Mouse (Mus musculus) right cerebral cortex, postnatal 25 days (tissue): Measurements from ENCODE around the gene Adgrl4.

ENCODE experiments used
- DNase-seq: peaks from one replicate; pipeline ENCODE4 v3.0.0; 2022

The Adgrl4 gene

DNA sequence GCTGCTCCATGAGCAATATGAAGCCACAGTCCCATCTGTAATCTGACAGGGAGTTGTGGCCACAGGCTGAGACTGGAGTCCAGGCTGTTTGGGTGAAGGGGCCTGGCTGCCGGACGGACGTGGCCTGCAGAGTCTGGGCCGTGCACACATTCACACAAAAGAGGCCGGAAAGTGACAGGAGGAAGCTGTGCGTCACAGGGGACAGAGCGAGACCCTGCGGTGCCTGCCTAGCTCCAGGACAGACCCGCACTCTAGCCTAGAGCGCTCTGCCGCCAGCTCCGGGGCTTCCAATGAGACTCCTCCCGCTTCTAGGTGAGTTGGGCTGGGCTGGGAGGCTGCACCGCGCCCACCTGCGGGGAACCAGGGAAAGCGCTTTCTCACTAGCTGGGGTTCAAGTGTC is at the start of gene Adgrl4:
TSS of gene Adgrl4 (plus strand) at position 195 of the 400 bp plus-strand sequence.
- no peak for DNase-seq

DNA sequence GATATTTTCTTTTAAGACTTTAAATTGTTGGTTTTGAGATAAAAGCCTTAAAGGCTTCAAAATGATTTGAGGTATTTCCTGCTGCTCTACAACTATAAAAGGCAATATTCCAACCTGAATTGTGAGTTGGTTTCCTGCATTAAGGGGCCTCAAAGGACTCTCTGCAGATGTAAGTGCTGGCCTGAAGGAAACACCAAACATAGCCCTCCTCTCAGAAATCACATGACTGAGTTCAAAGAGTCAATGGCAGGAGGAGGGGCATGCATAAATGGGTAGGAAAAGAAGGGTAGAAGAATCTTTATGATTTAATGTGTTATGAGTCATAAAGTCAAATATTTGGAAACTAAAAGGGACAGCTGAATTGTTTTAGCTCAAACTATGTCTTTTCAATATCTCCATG is 46.8 kb upstream of the Adgrl4 start:
- DNase-seq, result no peak

DNA sequence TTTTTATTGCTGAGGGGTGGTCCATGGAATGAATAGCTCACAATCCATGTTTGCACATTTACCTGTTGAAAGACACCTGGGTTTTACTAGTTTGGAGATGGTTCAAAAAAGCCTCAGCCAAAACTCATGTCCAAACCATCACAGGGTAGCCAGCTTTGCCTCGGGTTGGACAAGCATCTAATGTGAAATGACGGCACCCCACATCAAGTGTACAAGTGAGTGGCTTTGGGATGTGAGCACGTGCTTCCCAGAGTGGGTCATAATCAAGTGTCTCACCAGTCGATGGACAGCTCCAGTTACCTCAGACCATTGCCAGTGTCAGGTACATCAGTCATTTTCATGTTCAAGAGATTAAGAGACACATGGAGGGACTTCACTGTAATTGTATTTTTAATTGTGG is 44.8 kb upstream of the Adgrl4 start:
- no peak for DNase-seq

DNA sequence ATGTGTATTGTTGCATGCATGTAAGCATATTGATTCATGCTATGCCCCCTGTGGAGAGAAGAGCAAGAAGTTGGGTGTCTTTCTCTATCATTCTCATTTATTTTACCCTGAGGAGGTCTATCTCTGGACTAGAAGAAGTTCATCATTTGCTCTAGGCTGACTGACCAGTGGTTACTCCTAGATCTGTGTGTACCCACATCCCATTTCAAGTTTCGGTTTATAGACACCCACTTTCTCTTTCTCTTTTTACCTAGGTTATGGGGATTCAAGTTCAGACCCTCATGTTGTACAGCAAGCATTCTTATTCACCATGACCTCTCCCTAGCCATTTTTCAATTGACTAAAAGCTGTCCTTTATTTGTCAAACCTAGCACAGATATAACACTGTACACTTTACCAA is 44.4 kb upstream of the Adgrl4 start:
- DNase-seq, result no peak

GRCm38 (mm10) chr3:151399270-151399669 is 38.4 kb upstream of the Adgrl4 start:
- no peak for DNase-seq

GRCm38 (mm10) chr3:151411031-151411430 is 26.7 kb upstream of the Adgrl4 start:
- DNase-seq, result no peak

DNA sequence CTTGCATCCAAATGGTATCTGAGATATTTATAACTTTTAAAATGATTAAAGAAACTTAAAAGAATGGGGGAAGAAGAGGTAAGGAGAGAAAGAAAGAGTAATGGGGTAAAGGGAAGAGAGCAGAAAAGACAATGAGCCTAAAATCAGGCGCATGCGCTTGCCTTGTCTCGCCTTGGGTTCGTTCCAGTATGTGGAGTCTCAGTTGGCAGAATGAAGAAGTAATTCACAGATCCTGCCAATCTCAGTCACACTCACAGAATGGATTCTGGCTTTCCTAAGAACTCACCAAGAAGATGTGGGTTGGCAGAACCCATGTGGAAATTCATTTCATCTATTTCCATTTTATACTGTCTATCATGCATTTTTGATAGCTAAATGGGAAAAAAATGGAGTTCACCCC is 26.2 kb upstream of the Adgrl4 start:
- no peak for DNase-seq

DNA sequence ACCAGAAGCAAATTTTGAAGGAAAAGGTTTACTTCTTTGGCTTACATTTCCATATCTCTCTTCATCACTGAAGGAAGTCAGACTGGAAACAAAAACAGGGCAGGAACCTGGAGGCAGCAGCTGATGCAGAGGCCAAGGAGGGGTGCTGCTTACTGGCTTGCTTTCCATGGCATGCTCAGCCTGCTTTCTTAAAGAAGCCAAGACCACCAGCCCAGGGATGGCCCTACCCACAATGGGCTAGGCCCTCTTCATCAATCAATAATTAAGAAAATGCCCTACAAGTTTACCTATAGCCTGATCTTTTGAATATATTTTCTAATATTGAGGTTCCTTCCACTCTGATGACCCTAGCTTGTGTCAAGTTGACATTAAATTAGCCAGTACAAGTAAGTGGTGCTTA is 20.8 kb upstream of the Adgrl4 start:
- no peak for DNase-seq

GRCm38 (mm10) chr3:151417688-151418572 is 19.8 kb upstream of the Adgrl4 start:
- DNase-seq, result no peak

- DNase-seq, result no peak
Measured at GRCm38 (mm10) chr3:151424326-151425207, 13.1 kb upstream of the Adgrl4 start.

DNA sequence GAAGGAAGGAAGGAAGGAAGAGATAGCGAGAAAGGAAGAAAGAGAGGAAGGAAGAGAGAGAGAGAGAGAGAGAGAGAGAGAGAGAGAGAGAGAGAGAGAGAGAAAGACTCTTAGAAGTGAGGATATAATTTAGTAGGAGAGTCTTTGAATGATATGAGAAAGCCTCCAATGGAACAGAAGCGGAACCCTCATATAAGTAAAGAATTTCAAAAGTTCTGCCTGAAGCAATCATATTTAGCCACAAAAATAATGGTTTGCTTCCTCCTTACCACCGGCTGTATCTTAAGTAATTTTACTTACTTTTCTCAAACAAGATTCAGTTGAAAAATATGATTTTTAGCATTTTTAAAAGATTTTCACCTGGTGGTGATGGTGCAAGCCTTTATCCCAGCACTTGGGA is 7.6 kb upstream of the Adgrl4 start:
- no peak for DNase-seq

GRCm38 (mm10) chr3:151431507-151431906 is 6.2 kb upstream of the Adgrl4 start:
- no peak for DNase-seq

GRCm38 (mm10) chr3:151438364-151438763 is 677 bp downstream of the Adgrl4 start:
- DNase-seq, result no peak

- DNase-seq, result no peak
Measured at GRCm38 (mm10) chr3:151439976-151440375, 2.3 kb downstream of the Adgrl4 start.

- no peak for DNase-seq
Measured at GRCm38 (mm10) chr3:151442026-151442425, 4.3 kb downstream of the Adgrl4 start.

DNA sequence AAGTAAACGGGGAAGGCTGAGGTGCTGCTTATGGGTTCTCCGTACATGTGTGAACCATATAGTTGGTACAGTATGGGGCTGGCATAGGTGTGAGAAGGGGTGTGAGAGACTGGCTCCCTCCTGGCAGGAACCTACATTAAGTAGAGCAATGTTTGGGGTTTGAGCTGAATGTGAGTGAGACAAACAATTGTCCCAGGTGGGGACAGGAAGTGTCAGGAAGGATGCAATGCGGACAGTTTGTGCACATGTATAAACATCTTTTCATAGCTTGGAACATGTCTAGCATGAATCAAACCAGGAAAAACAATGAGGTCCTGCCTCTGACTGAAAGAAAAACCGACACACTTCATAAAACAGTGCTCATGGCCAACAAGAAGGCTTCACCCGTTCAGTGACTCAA is 5.8 kb downstream of the Adgrl4 start:
- DNase-seq, result no peak

DNA sequence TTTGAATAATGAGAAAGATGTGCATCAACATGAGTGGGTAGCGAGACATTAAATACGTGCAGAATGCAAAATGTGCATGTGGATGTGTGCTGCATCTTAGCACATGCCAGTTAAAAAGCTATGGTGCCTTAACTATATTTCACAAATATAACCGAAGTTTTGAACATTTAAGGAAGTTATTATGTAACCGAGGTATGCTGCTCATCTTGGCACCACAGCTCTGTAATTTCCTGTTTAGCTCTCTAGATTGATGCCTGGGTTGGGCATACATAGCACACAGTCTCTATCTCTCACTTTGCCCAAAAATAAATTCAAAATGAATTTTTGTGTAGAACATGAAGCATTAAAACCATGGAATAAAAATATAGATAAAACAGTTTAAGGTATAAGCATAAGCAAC is 6.6 kb downstream of the Adgrl4 start:
- DNase-seq, result no peak

GRCm38 (mm10) chr3:151445936-151446335 is 8.2 kb downstream of the Adgrl4 start:
- no peak for DNase-seq

DNA sequence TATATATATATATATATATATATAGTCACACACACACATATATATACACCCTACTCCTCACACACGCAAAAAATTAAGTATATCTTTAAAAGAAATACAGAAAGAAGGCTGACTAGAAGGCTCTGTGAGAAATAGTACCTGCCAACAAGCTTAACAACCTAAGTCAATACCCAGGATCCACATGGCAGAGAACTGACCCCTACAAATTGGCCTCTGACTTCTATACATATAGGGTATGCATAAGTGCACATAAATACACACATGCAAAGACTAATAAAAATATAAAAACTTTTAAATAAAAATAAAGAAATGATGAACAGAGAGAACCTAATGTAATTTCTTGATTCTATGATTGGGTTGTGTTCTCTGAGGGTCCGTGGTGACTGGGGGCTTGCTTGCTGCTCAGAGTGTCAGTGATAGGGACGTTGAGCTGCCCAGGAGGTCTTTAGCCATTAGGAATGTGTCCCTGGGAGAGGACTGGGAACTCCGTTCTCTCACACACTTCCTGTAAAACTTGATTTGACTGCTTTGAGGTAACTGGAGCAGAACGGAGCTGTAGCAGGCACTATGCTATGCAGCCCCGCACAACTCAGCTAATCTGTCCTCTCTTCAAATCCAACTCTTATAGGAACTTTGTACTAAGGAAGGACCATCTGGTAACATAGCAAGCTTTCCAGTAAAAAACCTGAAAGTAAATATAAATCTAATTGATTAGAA is 17.5 kb downstream of the Adgrl4 start:
- no peak for DNase-seq

GRCm38 (mm10) chr3:151459430-151460190 is 21.9 kb downstream of the Adgrl4 start:
- DNase-seq, result no peak

DNA sequence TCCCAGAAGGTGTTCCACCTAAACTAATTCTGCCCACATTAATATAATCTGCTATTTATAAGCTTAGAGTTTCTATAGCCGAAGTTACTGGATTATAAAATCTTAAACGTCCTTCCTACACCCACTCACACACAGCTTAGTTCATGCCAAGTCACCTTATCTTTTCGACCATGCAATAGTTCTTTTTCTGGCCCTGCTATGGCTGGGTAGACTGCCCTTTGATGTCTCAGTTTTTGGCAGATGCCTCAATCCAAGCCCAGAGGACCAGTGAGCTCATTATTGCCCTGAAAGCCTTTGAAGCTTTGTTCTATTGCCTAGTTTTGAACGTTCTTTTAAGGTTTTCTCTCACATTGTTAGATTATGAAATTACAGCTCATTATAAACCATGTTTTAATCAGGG is 27.5 kb downstream of the Adgrl4 start:
- no peak for DNase-seq

DNA sequence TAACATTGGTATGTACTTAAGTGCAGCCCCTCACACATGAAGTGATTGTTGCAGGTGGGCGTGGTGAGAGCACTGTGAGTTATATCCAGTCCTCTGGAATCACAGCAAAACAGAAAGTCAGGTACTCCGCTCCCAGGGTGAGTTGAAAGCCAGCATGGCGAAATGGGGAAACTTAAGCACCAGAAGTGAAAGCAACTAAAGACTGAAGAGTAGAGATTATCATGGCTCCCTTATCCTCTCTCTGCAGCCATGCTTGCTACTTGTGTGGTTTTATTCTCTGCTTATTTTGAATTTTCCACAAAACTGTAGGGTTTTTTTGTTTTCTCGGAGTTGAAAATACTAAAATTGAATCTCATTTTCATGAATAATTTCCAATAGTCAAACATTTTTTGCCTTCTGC is 51.2 kb downstream of the Adgrl4 start:
- no peak for DNase-seq

- DNase-seq, result no peak
Measured at GRCm38 (mm10) chr3:151505606-151506005, 67.9 kb downstream of the Adgrl4 start.
